Mouse (Mus musculus): Measurements from ENCODE around the gene Htr1f.

Htr1f gene

DNA sequence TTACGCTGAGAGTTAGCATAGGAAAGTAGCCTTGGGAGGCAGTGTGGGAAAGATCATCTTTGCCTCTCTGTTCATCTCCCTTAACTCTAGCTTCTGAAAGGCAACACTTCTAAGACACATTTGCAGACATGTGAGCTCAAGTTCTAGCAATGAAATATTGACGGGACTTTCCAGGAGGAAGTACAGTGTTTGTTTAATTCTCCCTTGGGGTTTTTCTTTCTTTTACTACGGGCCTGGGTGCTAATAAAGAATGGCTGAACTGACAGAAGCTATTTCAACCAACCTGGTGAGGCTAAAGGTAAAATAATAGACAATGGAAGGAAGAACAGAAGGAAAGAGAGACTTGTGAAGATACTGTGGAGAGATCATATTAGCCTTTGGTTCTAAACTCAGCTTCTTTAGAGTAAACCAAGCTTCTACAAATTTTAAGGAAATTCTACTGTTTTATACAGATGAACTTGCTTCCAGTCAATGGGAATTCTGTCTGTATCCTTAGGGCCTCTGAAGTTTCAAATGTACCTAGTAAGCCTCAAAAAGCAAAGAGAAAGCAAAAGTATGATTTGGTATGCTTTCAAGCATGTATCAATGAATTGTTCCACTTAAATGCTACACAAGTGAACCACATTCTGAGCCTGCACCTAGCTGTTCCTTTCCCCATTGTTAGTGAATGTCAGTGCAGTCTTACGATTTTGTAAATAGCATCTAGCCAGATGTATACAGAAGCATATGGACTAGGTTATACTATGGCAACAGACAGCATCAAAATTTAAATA lies 131.9 kb downstream of the Htr1f start:
- DNase-seq (ENCODE audit: extremely low spot score, low read depth, low spot score) = no peak

DNA sequence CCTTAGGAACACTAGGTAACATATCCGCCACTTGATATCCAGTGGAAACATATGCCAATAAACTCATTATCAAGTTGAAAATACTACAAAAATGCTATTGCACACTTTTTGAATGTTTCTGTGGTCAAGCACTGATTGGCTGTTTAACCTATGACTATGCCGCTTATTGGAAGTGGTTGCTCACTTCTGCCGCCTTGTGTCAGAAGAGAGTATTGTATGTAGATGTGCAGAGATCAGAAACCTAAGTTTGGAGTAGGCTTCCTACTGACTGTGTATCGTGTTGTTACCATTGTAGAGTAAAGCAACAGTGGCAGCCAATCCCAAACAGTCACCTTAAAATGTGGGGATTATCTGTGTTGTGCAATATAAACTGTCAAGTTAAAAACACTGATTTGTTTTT lies 144.0 kb downstream of the Htr1f start:
- no peak for DNase-seq (ENCODE audit: extremely low spot score, low read depth, low spot score)

DNA sequence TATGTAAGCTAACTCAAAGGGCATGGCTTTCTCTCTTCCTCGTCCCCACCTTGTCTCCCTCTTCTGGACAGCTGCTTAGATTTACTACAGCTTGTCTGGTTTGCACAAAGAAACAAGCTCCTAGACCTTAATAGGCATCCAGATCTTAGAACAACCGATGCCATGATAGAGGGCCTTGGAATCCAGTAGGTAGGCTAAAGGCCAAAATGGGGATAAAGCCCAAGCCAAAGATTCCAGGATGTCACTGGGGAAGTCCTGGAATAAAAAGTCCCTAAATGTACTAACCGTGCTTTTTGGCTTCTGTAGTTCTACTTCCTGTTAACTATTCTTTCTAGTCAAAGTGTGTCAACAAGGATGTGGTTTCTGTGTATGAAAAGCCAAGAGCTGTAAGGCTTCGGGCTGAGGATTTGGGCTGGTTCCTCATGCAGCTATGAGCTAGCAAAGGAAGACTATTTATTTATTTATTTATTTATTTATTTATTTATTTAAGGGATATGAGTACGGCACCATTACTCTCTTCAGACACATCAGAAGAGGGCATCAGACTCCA lies 163.9 kb downstream of the Htr1f start:
- DNase-seq (ENCODE audit: extremely low spot score, low read depth, low spot score) = no peak

DNA sequence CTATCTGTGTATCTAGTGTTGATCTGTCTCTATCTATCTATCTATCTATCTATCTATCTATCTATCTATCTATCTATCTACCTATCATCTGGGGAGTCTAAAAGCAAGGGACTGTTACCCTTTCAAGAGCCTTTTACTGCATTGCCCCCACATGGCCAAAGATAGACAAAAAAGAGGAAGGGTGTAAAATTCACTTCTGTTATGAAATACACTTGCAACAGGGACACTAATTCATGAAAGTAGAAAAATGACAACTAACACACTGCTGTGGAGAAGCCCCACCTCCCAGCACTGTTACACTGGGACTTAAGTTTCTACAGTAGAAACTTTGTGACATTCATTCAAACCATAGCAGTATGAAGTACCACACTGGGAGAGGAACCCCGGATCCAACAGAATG lies 170.9 kb downstream of the Htr1f start:
- DNase-seq (ENCODE audit: extremely low spot score, low read depth, low spot score) = no peak

DNA sequence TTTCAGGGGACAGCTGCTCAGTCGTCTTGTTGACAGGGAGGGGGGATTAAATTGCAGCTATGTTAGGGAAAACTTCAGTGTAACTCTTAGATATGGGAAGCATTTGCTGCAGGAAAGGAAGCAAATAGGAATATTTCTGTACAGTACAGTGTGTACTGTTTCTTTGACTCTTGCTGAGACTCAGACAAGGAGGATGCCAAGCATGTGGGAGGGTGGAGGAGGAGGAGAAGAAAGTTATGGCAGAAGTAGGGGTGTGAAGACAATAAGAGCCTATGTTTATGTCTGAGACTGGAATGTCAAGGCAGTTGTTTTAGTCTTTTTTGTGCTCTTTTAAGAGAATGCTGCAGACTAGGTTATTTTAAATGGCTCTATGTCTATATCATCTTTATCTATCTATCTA lies 171.6 kb downstream of the Htr1f start:
- no peak for DNase-seq (ENCODE audit: extremely low spot score, low read depth, low spot score)

DNA sequence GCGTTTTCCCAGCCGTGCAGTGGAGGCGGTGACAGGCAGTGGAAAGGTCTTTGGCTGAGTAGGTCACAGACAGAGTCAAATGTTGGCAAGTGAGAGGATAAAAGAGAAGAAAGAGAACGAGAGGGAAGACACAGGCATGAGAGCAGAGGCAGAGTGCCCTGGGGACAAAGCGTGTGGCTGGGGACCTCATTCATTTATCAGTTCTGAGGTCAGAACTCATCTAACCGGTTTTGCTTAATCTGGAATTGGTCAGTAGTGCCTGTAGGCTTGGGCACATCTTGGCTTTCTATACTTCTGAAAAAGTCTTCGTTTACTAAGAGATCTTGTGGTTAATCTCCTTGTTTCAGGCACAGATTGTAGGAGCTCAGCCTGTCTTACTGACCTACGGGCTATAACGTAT lies 182.2 kb downstream of the Htr1f start:
- DNase-seq (ENCODE audit: extremely low spot score, low read depth, low spot score) = no peak

DNA sequence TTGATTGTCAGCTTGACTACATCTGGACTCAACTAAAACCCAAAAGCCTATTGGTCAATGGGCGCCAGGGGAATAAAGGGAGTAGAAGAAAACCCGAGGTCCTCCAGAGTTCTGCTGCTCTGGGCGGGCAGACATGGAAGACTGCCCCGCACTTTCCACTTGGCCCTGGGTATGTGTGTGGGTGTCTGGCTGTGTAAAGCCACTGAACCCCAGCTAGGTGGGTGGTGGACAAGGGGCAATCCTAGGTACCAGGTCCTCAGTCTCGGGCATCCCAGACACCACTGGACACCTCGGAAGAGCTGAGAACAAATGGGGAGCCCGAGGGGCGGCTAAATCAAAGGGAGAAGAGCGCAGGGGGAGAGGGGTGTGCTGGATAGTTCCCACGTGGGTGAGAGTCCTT lies 196.9 kb downstream of the Htr1f start:
- DNase-seq (ENCODE audit: extremely low spot score, low read depth, low spot score) = no peak

DNA sequence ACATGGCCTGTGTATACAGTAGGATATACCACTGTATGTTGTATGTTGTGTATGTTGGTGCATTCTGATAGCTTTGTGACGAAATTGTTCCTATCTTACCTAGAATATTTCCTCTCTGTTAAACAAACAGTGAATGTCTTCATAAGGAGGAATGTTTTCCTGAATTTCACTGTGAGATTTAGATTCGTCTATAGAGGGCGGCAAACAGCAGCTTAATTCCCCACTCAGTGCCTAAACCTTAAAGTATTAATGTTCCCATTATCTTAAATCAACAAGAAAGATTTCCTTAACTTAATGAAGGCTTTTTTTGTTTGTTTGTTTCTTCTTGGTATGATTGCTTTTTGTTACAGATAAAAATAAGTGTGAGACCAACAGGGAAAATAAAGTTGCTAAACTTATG lies 198.5 kb downstream of the Htr1f start:
- no peak for DNase-seq (ENCODE audit: extremely low spot score, low read depth, low spot score)

DNA sequence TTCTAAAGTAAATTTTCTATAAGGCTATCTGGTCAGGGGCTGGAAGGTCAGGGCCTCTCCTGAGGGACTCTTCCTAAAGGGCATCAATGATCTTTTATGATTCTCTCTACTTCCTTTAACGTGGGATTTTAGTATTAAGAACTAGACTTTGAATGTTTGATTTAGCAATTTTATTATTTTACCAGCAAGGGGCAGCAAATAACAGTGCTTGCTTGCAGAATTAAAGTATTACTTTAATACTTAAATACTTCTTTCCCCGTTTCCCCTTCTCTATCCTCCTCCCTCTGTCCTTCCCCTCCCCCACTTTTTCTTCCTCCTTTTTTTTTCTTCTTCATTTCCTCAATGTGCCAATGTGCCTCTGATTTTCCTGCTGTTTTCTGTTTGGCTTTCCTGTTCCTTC lies 202.3 kb downstream of the Htr1f start:
- DNase-seq (ENCODE audit: extremely low spot score, low read depth, low spot score) = no peak

DNA sequence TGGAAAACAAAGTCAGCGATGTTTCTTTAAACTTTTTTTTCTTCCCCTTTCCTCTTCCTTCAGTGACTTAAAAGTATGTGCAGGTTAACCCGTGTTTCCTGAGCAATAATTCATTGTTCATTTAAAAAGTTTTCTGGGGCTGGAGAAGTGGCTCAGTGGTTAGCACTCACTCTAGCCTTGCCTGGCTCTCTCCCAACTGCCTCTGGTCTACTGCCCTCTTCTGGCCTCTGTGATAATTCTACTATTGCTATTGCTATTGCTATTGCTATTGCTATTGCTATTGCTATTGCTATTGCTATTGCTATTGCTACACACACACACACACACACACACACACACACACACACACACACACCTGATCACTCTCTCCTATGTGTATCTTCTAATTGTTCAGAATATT lies 206.6 kb downstream of the Htr1f start:
- DNase-seq (ENCODE audit: extremely low spot score, low read depth, low spot score) = no peak

DNA sequence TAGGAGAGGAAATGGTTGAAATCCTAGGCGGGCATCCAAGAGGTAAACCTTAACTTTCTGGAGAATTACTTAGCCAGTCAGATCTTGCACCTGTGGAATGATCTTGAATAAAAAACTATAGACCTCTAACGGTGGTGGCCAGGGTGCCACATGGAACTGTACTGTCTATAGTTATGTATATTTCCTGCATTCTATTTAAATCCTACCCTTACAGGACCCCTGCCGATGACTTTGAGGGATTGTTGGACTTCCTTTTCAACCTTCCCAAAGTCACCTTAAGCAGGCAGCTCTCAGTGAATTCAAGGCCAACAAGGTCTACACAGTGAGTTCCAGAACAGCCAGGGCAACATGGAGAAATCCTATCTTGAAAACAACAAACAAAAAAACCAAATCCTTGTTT lies 216.2 kb downstream of the Htr1f start:
- no peak for DNase-seq (ENCODE audit: extremely low spot score, low read depth, low spot score)

DNA sequence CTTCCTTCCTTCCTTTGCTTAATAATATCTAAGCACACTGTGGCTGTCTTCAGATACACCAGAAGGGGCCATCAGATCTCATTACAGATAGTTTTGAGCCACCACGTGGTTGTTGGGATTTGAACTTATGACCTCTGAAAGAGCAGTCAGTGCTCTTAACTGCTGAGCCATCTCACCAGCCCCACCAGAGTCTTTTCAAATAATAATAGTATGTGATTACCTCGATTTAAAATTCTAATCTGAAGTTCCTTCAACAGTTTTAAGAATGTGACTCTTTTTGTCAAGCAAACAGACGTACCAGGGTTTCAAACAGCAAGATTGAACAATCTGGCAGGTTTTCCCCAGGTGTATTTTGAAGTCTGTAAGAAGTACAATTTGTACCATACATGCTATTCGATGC lies 220.1 kb downstream of the Htr1f start:
- no peak for DNase-seq (ENCODE audit: extremely low spot score, low read depth, low spot score)

DNA sequence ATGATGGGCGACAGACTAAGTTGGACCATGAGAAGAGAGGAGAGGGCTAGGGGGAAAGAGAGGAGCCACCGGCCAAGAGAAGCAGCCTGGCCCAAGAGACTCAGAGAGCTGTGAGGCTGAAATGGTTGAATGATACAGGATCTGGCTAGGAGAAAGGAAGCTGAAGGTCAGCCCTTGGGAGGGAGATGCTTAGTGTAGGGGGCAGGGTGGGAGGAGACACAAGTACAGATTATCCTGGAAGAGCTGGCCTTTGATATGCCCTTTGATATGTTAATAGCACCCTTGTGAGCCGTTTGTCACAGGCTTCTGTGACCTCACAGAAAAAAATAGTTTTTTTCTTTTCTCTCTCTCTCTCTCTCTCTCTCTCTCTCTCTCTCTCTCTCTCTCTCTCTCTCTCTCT lies 220.5 kb downstream of the Htr1f start:
- no peak for DNase-seq (ENCODE audit: extremely low spot score, low read depth, low spot score)

DNA sequence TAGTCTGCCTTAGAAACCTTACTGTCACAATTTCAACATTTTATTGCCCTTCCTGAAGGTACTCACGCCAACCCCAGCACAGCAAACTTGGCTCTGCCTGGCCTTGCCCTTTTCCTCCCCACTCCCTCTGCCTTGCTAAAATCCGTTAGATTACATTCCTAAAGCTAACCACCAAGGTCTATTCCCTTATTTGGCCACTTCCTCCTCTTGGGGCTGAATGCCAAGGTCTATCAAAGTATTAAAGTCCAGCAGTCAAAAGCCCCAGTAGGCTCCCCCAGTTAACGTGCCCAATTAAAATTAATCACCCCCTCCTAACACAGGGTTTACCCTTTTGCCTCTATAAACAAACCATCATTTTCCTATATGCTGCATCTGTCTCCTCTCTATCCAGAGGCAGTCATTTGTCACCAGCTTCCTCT lies 221.2 kb downstream of the Htr1f start:
- DNase-seq (ENCODE audit: extremely low spot score, low read depth, low spot score) = no peak

DNA sequence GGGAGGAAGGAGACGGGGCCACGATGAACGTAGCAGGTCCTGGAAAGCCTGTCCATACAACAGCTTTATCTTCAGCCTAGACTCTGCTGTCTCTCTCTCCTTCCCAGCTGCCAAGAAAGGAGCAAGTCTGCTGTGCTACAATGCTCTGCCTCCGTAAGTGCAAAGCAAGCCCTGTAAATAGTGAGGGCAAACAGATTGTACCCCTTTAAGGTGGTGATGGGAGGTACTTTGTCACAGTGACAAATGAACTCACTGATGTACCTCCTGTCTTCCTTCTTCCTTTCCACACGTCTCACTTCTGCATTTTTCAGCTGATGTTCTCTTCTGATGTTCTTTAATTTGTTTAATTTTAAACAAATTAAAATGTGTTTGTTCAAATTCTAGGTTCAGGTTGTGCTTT lies 221.8 kb downstream of the Htr1f start:
- no peak for DNase-seq (ENCODE audit: extremely low spot score, low read depth, low spot score)

DNA sequence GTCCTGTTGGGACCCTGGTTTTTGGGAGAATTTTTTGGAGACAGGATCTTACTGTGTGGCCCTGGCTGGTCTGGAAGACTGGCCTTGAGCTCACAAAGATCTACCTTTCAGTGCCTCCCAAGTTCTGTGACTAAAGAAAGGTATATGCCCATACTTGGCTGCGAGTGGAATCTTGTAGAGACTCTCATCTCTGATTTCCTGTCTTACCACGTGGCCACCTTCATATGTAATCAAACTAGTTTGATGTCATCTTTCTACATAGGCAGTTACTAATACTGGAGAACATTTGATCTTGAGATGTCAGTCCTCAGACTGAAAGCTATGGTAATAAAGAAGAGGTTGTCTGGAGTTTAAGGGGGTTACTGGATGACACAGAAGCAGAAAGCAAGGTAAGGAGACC lies 224.2 kb downstream of the Htr1f start:
- DNase-seq (ENCODE audit: extremely low spot score, low read depth, low spot score) = no peak

DNA sequence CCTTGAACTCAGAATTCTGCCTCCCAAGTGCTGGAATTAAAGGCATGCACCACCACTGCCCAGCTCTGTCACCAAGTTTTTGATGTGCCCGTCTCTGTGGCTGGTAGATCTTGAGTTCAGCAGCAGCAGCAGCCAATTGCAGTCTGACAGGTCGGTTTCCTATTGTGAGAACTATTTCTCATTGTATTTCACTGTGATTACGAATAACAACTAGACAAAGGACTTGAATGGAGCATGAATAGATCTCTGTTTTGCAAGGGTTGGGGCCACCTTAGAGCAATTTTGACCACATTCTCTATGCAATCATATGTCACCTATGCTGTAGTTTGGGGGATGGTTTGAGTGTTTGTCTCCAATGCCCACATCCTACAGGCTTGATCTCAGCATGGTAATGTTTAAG lies 224.7 kb downstream of the Htr1f start:
- no peak for DNase-seq (ENCODE audit: extremely low spot score, low read depth, low spot score)

DNA sequence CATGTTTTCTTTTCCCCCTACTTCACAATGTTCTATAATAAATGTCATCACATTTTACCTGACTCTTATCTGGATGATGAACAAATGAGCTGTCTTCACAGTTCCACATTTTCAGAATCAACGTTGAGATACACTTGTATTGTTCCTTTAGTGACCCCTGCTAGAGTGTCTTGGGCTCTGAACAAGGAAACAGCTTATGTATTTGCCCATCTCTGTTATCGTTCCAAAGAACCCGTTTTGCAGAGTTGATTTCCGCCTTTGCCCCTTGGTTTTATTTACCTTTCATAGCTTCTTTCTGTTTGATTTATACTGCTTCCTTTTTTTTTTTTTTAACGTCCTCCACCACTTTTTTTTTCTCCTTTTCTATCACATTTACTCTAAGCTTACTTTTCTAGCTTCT lies 225.9 kb downstream of the Htr1f start:
- no peak for DNase-seq (ENCODE audit: extremely low spot score, low read depth, low spot score)

DNA sequence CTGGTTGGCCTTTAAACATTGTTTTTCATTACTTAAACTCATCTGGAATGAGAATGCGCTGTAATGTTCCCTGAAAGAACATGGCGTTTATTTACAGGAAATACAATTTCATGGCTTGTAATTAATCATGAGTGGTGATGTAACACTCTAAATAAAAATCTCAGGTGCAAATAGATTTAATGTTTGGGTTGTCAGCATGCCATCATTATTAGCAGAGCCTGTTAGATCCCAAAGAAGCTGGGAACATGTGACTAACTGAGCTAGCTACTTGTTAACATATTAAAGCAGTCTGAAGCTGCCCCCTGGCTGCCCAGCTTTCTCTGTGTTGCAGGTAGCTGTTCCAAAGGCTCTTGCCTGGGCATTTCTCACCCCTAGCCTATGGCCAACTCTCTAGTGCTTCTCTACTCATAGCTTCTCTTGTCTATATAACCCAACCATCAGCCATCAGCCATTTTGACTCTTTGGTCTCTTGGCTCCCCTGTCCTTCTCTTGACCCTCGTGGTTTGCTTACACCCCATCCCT lies 227.0 kb downstream of the Htr1f start:
- no peak for DNase-seq (ENCODE audit: extremely low spot score, low read depth, low spot score)

DNA sequence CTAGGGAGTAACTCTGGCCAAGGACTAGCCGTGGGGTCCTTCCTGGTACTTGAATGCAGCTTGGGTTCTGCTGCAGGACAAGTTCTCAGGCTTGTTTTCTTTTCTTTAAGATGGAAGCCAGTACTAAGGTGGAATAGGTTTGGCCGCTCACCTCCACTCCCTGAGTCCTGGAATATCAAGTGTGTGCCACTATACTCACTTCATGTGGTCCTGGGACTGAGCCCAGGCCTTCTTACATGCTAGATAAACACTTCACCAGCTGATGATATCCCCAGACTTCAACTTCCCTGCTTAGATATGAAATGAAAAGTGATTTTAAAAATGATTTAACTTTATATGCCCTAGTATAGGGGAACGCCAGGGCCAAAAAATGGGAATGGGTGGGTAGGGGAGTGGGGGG lies 228.3 kb downstream of the Htr1f start:
- DNase-seq (ENCODE audit: extremely low spot score, low read depth, low spot score) = no peak

DNA sequence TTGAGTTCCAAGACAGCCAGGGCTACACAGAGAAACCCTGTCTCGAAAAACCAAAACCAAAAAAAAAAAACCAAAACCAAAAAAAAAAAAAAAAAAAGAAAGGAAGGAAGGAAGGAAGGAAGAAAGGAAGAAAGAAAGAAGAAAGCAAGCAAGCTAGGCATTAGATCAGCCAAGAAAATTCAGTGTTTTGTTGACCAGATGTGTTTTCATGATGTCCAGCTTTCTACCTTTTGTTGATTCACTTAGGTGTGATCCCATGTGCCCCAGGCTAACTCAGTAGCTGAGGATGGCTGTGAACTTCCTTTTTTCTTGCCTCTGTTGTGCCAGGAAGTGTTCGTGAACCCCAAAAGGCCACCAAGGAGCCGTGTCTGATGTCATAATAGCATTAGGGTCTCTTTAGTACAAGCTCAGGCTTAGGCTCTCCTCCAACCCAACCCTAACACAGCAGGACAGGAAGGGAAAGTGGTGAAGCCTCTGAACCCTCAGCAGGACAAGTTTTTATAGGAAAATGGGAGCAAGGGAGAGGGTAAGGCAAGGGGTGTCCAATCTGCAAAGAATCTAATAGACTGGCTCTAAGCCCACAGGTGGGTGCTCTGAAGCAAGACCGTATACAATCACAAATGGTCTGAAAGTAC lies 228.9 kb downstream of the Htr1f start:
- no peak for DNase-seq (ENCODE audit: extremely low spot score, low read depth, low spot score)

DNA sequence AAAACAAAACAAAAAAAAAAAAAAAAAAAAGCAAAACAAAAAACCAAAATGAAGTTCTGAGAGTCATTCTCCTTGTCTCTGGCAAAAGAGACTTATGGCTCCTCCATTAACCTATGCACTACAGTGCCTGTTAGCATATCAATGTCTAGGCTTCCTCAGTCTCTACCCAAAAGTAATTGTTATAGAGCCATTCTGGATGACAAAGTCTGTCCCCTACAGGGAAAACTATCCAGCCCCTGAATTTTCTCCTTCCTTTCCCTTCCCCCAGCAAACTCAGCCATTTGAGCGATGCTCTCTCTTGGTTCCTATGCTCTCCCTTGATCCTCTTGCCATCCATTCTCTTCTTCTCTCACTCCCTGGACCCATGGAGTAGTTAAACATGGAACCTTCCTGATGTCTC lies 229.8 kb downstream of the Htr1f start:
- DNase-seq (ENCODE audit: extremely low spot score, low read depth, low spot score) = no peak
